Mouse (Mus musculus) embryonic facial prominence, embryonic 13.5 days (tissue): ENCODE results near the gene Crip1. TPM values are rescaled to one million over a fixed set of nuclear protein-coding genes. Genes with fewer than 3 reads are reported as not detected.

Source experiments
- ATAC-seq: fragments of 200-750 bp; cut with Nextera tagmentation; 2 replicates; pipeline ENCODE4 v1.8.0; 2017; ENCODE audit warnings: low read depth; ENCODE audit not compliant: insufficient number of reproducible peaks, insufficient read depth, low FRiP score, low TSS enrichment
- H3K27ac ChIP-seq: fragments of 300-500 bp; sonication (generic); 2 replicates; pipeline ENCODE4 v1.5.1; 2015; ENCODE audit warnings: moderate library complexity, mild to moderate bottlenecking, inconsistent platforms
- H3K27me3 ChIP-seq: fragments of 300-500 bp; sonication (generic); 2 replicates; pipeline ENCODE4 v1.6.1; 2015; ENCODE audit warnings: mild to moderate bottlenecking, inconsistent platforms
- H3K36me3 ChIP-seq: fragments of 300-500 bp; sonication (generic); 2 replicates; pipeline ENCODE4 v1.6.1; 2015; ENCODE audit warnings: mild to moderate bottlenecking, inconsistent platforms
- H3K4me1 ChIP-seq: fragments of 300-500 bp; sonication (generic); 2 replicates; pipeline ENCODE4 v1.6.1; 2015; ENCODE audit warnings: inconsistent platforms
- H3K4me2 ChIP-seq: fragments of 300-500 bp; sonication (generic); 2 replicates; pipeline ENCODE4 v1.6.1; 2015; ENCODE audit warnings: moderate library complexity, mild to moderate bottlenecking, inconsistent platforms
- H3K4me3 ChIP-seq: fragments of 300-500 bp; sonication (generic); 2 replicates; pipeline ENCODE4 v1.5.1; 2015; ENCODE audit warnings: mild to moderate bottlenecking, inconsistent platforms
- H3K9ac ChIP-seq: fragments of 300-500 bp; sonication (generic); 2 replicates; pipeline ENCODE4 v1.6.1; 2015; ENCODE audit warnings: mild to moderate bottlenecking, inconsistent platforms
- H3K9me3 ChIP-seq: fragments of 300-500 bp; sonication (generic); 2 replicates; pipeline ENCODE4 v1.6.1; 2016; ENCODE audit warnings: inconsistent platforms
- WGBS: fragments of 180-500 bp; shearing (Covaris S2); methylation state at CpG from one replicate; pipeline ENCODE4 v1.1.7; 2015; ENCODE audit warnings: mixed read lengths; 5-methylcytosine and 5-hydroxymethylcytosine counted together
- polyA plus RNA-seq: library from polyadenylated mRNA; unstranded; fragments of >200 nt; fragmentation: Nextera tagmentation; extraction: Ambion mirVana; gene quantifications from 2 replicates; pipeline ENCODE4 v1.2.1, GENCODE M21; 2015

Crip1 gene
- polyA plus RNA-seq, 1 experiment from 2014 or later = 230 TPM

DNA sequence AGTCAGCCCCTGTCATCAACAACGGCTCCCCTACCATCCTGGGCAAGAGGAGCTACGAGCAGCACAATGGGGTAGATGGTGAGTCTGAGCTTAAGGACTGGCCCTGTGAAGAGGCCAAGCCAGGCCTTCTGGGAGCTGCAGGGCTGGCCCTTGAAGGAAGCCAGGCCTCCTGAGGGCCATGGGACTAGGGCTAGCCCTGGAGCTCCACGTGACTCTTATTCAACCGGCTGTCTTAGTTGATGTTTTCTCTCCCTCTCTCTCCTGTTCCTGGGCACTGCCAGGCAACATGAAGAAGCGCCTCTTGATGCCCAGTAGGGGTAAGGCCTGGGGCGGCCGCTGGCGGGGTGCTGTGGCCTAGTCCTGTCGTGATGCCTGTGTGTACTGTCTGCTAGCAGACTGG lies 12.9 kb upstream of the Crip1 start:
- Histone ChIP-seq H3K36me3 (peaks cover 100% of the 10 kb centered on the region), H3K9me3 (no peaks in the 10 kb centered on the region), H3K4me2 (no peak overlapping the region), H3K4me3 (no peak overlapping the region), H3K4me1 (peaks cover 3% of the 10 kb centered on the region; the same call in 1 of the 2 replicates), H3K9ac (no peak overlapping the region), H3K27ac (no peak overlapping the region), H3K27me3 (no peaks in the 10 kb centered on the region)
- ATAC-seq = no peak
- WGBS = 89% methylated on average over 9 of the region's 9 CpGs

DNA sequence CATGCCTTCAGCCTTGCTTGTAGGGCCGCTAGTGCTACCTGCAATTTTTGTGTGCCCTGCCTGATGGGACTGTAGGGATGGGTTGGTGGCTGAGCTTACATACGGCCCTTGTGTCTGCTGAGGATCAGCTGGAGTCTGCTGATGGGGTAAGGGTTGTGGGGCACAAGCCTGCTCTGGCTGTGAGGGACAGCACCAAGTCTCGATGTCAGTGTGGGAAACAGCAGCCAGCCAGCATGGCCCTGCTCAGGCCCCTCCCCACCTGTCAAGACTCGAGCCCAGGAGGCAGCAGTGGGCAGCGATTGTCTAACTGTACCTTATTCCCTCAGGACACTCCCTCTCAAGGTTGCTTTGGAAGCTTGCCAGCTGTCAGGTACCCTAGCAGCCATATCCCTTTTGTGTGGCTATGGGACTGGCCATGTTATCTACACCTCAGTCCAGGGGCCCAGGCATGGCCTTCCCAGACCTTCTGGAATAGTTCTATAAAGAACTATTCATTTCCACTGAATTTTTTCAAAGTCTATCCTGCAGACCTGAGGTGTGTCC lies 12.2 kb upstream of the Crip1 start:
- peaks cover 8% of the 10 kb centered on the region for H3K4me1 ChIP-seq
- no peak overlapping the region for H3K27ac ChIP-seq
- WGBS = 74% methylated on average over 5 of the region's 5 CpGs
- H3K9me3 ChIP-seq = no peaks in the 10 kb centered on the region
- H3K9ac ChIP-seq = no peak overlapping the region
- H3K36me3 ChIP-seq = peaks cover 100% of the 10 kb centered on the region
- no peak for ATAC-seq
- H3K4me2 ChIP-seq = no peak overlapping the region
- H3K4me3 ChIP-seq = no peak overlapping the region
- H3K27me3 ChIP-seq = no peaks in the 10 kb centered on the region

DNA sequence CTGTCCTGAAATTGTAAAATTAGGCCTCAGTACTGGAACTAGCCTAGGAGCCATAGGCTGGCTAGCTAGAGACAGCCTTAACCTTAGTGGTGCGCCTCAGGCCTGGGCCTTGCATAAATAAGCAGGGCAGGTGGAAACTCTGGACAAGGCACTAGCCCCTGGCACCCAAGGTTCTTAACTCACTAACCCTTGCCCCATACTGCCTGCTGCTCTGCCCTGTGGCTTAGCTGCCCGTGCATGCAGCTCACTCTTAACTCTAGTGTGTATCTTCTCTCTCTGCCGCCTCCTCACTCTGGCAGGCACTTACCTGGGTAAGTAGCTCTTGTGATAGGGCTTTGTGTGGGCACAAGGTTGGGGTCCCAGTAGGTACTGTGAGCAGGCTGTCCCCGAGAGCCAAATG lies 11.6 kb upstream of the Crip1 start:
- H3K4me2 ChIP-seq = no peak overlapping the region
- H3K9ac ChIP-seq = no peak overlapping the region
- ATAC-seq = no peak
- no peak overlapping the region for H3K4me3 ChIP-seq
- whole genome bisulfite sequencing = 89% methylated on average over 4 of the region's 4 CpGs
- H3K27ac ChIP-seq = no peak overlapping the region
- peaks cover 94% of the 10 kb centered on the region for H3K36me3 ChIP-seq
- peaks cover 14% of the 10 kb centered on the region for H3K4me1 ChIP-seq
- no peaks in the 10 kb centered on the region for H3K9me3 ChIP-seq
- no peaks in the 10 kb centered on the region for H3K27me3 ChIP-seq

- Histone ChIP-seq H3K27me3 (peaks cover 6% of the 10 kb centered on the region), H3K4me1 (peaks cover 19% of the 10 kb centered on the region), H3K36me3 (peaks cover 86% of the 10 kb centered on the region), H3K27ac (no peak overlapping the region), H3K4me3 (no peak overlapping the region), H3K9ac (no peak overlapping the region), H3K4me2 (no peak overlapping the region), H3K9me3 (no peaks in the 10 kb centered on the region)
- ATAC-seq = no peak
- WGBS = 91% methylated on average over 7 of the region's 7 CpGs
Measured at GRCm38 (mm10) chr12:113135401-113135800, 10.7 kb upstream of the Crip1 start.

GRCm38 (mm10) chr12:113136492-113137020 lies 9.6 kb upstream of the Crip1 start:
- Histone ChIP-seq H3K9ac (no peak overlapping the region), H3K4me3 (no peak overlapping the region), H3K27me3 (peaks cover 18% of the 10 kb centered on the region), H3K36me3 (peaks cover 74% of the 10 kb centered on the region), H3K4me2 (no peak overlapping the region), H3K4me1 (peaks cover 28% of the 10 kb centered on the region), H3K9me3 (no peaks in the 10 kb centered on the region), H3K27ac (no peak overlapping the region)
- WGBS = 86% methylated on average over 17 of the region's 17 CpGs
- ATAC-seq = no peak

GRCm38 (mm10) chr12:113137260-113138213 lies 8.6 kb upstream of the Crip1 start:
- no peak for ATAC-seq
- 83% methylated on average over 18 of the region's 18 CpGs for WGBS
- Histone ChIP-seq H3K4me2 (no peak overlapping the region), H3K4me1 (peaks cover 38% of the 10 kb centered on the region), H3K27me3 (peaks cover 27% of the 10 kb centered on the region), H3K4me3 (no peak overlapping the region), H3K9me3 (no peaks in the 10 kb centered on the region), H3K27ac (no peak overlapping the region), H3K9ac (no peak overlapping the region), H3K36me3 (peaks cover 64% of the 10 kb centered on the region)

DNA sequence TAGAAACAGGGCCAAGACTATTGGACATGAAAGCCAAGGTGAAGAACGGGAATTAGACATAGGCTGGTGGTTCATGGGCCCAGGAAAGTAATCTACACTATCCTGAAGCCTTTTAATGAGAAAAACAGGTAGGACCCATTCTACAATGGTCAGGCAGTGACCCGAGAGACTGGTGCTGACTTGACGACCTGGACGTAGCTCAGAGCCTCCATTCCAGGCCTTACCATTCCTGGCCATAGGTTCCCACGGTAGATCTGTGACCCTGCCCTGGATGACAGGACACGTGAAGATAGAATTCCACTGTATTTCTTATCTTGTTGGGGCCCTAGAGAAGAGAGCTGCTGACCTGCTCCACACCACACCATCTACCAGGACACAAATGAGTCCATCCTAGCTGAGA lies 7.8 kb upstream of the Crip1 start:
- Histone ChIP-seq H3K9me3 (no peaks in the 10 kb centered on the region), H3K27me3 (peaks cover 35% of the 10 kb centered on the region), H3K9ac (no peak overlapping the region), H3K27ac (no peak overlapping the region), H3K4me3 (no peak overlapping the region), H3K4me1 (peaks cover 44% of the 10 kb centered on the region), H3K36me3 (peaks cover 57% of the 10 kb centered on the region), H3K4me2 (no peak overlapping the region)
- WGBS = 70% methylated on average over 6 of the region's 6 CpGs
- no peak for ATAC-seq

- Histone ChIP-seq H3K4me2 (peak overlapping the region; percentile 80), H3K4me1 (peaks cover 44% of the 10 kb centered on the region), H3K27me3 (peaks cover 40% of the 10 kb centered on the region), H3K27ac (peak overlapping the region; percentile 48), H3K4me3 (peak overlapping the region; percentile 53), H3K36me3 (peaks cover 48% of the 10 kb centered on the region), H3K9ac (peak overlapping the region; percentile 63), H3K9me3 (no peaks in the 10 kb centered on the region)
- ATAC-seq = no peak
- WGBS = 44% methylated on average over 11 of the region's 11 CpGs
Measured at GRCm38 (mm10) chr12:113138901-113139864, 6.9 kb upstream of the Crip1 start.

DNA sequence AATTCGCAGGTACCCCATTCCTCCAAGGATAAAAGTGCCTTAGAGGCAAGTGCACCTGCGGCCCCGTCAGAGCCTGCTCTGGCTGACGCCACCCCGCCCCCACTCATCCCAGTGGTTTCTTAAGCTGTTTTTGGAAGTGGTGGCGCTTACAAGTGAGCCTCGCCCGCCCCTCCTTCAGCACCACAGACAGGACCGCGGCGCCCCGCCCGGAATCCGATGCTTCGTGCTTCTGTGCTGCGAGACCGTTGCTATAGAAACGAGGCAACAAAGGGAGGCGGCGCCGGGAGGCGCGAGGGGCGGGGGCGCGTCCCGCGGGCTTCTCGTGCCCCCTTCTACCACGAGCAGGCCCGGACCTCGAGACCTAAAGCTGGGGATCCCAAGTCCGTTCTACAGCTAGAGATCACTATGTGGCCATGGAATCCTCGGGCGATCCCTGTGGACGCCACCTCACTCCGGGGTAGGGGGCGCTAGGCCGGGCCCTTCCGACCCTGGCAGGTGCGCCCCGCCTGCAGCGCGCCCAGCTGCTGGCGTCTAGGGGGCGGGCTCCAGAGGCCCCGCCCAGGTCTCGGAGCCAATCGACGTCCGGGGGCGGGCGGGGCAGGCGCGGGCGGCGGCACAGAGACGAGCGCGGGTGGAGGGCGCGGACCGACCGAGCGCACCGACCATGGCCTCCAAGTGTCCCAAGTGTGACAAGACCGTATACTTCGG lies 6.1 kb upstream of the Crip1 start, which contains the start of gene Crip2:
Crip2 (plus strand) TSS at position 329 of the 708 bp plus-strand sequence.
- Histone ChIP-seq H3K4me1 (peaks cover 44% of the 10 kb centered on the region), H3K9me3 (no peaks in the 10 kb centered on the region), H3K4me3 (peak within 1 kb of the TSS; percentile 53), H3K4me2 (peak within 1 kb of the TSS; percentile 80), H3K36me3 (peaks cover 39% of the 10 kb centered on the region), H3K27me3 (peaks cover 49% of the 10 kb centered on the region), H3K9ac (peak within 1 kb of the TSS; percentile 63), H3K27ac (peak within 1 kb of the TSS; percentile 48)
- ATAC-seq = peak; percentile 77
- WGBS = under 1% methylated on average over 68 of the region's 68 CpGs

- Histone ChIP-seq H3K27ac (no peak overlapping the region), H3K4me1 (peaks cover 44% of the 10 kb centered on the region), H3K9me3 (no peaks in the 10 kb centered on the region), H3K27me3 (peaks cover 51% of the 10 kb centered on the region), H3K4me2 (peak overlapping the region; percentile 80), H3K9ac (peak overlapping the region; percentile 63), H3K4me3 (peak overlapping the region; percentile 53), H3K36me3 (peaks cover 31% of the 10 kb centered on the region)
- no peak for ATAC-seq
- 4% methylated on average over 49 of the region's 49 CpGs for WGBS
Measured at GRCm38 (mm10) chr12:113140616-113141411, 5.3 kb upstream of the Crip1 start.
